Mouse (Mus musculus) small intestine, adult 2 months (tissue): ENCODE results near the gene Nfia.

Source experiments
- CTCF ChIP-seq: fragments of 200-500 bp; IDR thresholded peaks from 2 replicates; pipeline ENCODE4 v1.5.1; 2012; ENCODE audit warnings: low read depth, mild to moderate bottlenecking, control low read depth, inconsistent platforms, low read length, moderate library complexity, mixed read lengths; ENCODE audit not compliant: insufficient replicate concordance, insufficient read length; ENCODE audit errors: extremely low read depth
- POLR2A ChIP-seq: fragments of 200-500 bp; IDR thresholded peaks from 2 replicates; pipeline ENCODE4 v1.6.1; 2012; ENCODE audit warnings: low read depth, mild to moderate bottlenecking, control low read depth, inconsistent platforms, low read length, moderate library complexity

DNA sequence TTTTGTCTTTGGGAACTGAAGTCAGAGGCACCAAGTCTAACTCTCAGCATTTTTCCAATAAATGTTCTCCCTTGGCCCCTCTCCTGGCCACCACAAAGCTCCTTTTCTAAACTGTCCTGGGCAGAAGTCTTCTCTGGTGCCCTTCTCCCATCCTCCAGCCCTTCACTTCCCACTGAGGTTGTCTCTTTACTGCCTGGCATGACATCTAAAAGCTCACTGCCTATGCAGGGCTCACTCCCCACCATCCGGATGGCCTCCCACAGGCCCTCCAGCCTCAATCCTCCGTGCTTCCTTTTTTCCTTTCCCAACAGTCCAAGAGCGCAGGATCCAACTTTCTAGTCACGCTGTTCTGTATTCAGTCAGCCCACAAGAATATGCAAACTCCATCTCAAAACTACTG, 342.9 kb downstream of the Nfia start:
- no peak for TF ChIP-seq CTCF
- TF ChIP-seq POLR2A = no peak
